In genomic region chr13:74167057-74167413, GRCm38 (mm10) we compare ENCODE assay signal across 8 mouse cellular contexts. TPM values are rescaled to one million over a fixed set of nuclear protein-coding genes. Genes with fewer than 3 reads are reported as not detected.
DNase-seq lines count a peak whose midpoint lies in the region; ATAC-seq lines count a peak whose summit lies in the region.

No protein-coding gene starts in this region.

- H3K27ac ChIP-seq in heart, embryonic 11.5 days (ENCODE audit: low read depth, low read length), result no peak overlapping the region
- H3K27ac ChIP-seq in liver, embryonic 11.5 days (ENCODE audit: low read depth, low read length), result no peak overlapping the region
- H3K27ac ChIP-seq in stomach, embryonic 14.5 days (ENCODE audit: low read length), result no peak overlapping the region

- H3K4me3 ChIP-seq in heart, embryonic 11.5 days (ENCODE audit: low read depth, low read length), result peak overlapping the region; percentile 57
- H3K4me3 ChIP-seq in liver, embryonic 11.5 days (ENCODE audit: low read depth, low read length), result peak overlapping the region; percentile 54
- H3K4me3 ChIP-seq in stomach, embryonic 14.5 days (ENCODE audit: low read depth, low read length), result peak overlapping the region; percentile 44

- WGBS in heart, embryonic 11.5 days (ENCODE audit: insufficient replicate concordance), result 14% methylated on average over 9 of the region's 9 CpGs
- 16% methylated on average over 9 of the region's 9 CpGs for WGBS in liver, embryonic 11.5 days
- 14% methylated on average over 9 of the region's 9 CpGs for WGBS in stomach, embryonic 14.5 days

- ATAC-seq in heart, embryonic 11.5 days (replicated peaks; ENCODE audit: insufficient number of reproducible peaks, low FRiP score, low TSS enrichment), result 0 out of 2 replicates have a peak, but pooled peaks have one; percentile 23
- peak; percentile 46 for ATAC-seq in liver, embryonic 11.5 days (replicated peaks; ENCODE audit: low FRiP score)
- ATAC-seq in stomach, embryonic 14.5 days (ENCODE audit: insufficient number of reproducible peaks, insufficient read depth, low FRiP score, low read depth), result no peak; the same call in 1 of the 2 replicates

- H3K27me3 ChIP-seq in heart, embryonic 11.5 days (ENCODE audit: control insufficient read depth, insufficient read depth, low read length), result no peaks in the 10 kb centered on the region
- H3K27me3 ChIP-seq in liver, embryonic 11.5 days (replicated peaks; ENCODE audit: control insufficient read depth, insufficient read depth, low read length), result no peaks in the 10 kb centered on the region; the same call in 1 of the 2 replicates
- H3K27me3 ChIP-seq in stomach, embryonic 14.5 days (ENCODE audit: control insufficient read depth, insufficient read depth, low read length), result no peaks in the 10 kb centered on the region

- no peaks in the 10 kb centered on the region for H3K9me3 ChIP-seq in heart, embryonic 11.5 days (replicated peaks; ENCODE audit: control insufficient read depth, low read length)
- H3K9me3 ChIP-seq in liver, embryonic 11.5 days (ENCODE audit: control insufficient read depth, low read length), result no peaks in the 10 kb centered on the region
- no peaks in the 10 kb centered on the region for H3K9me3 ChIP-seq in stomach, embryonic 14.5 days (ENCODE audit: control insufficient read depth, low read depth, low read length)

- H3K36me3 ChIP-seq in heart, embryonic 11.5 days (ENCODE audit: control insufficient read depth, insufficient read depth, low read length), result peaks cover 7% of the 10 kb centered on the region
- no peaks in the 10 kb centered on the region; the same call in 1 of the 2 replicates for H3K36me3 ChIP-seq in liver, embryonic 11.5 days (ENCODE audit: control insufficient read depth, insufficient read depth, low read length)
- peaks cover 8% of the 10 kb centered on the region; the same call in 1 of the 2 replicates for H3K36me3 ChIP-seq in stomach, embryonic 14.5 days (ENCODE audit: control insufficient read depth, insufficient read depth, low read length)

- peak overlapping the region; percentile 81 for H3K4me2 ChIP-seq in heart, embryonic 11.5 days
- H3K4me2 ChIP-seq in liver, embryonic 11.5 days, result peak overlapping the region; percentile 80
- peak overlapping the region; percentile 37 for H3K4me2 ChIP-seq in stomach, embryonic 14.5 days (replicated peaks; ENCODE audit: low read depth, low read length)

- peak; percentile 4 for DNase-seq in thymus, postnatal 25 days
- no peak for DNase-seq in thymus, postnatal 36 days
- no peak for DNase-seq in liver, embryonic 11.5 days (ENCODE audit: low spot score)
- no peak for DNase-seq in urinary bladder, postnatal 25 days (ENCODE audit: low spot score)
- DNase-seq in gastrocnemius, postnatal 36 days, result no peak
- no peak for DNase-seq in right cerebral cortex, postnatal 36 days (ENCODE audit: low spot score in 2 of 2)

- peak overlapping the region; percentile 70 for H3K9ac ChIP-seq in heart, embryonic 11.5 days (ENCODE audit: low read depth, low read length)
- H3K9ac ChIP-seq in liver, embryonic 11.5 days (ENCODE audit: low read depth, low read length), result peak overlapping the region; percentile 60
- no peak overlapping the region for H3K9ac ChIP-seq in stomach, embryonic 14.5 days (replicated peaks; ENCODE audit: low read depth, low read length)

- H3K4me1 ChIP-seq in heart, embryonic 11.5 days (ENCODE audit: control insufficient read depth, insufficient read depth, low read length), result peaks cover 7% of the 10 kb centered on the region; the same call in 1 of the 2 replicates
- peaks cover 4% of the 10 kb centered on the region for H3K4me1 ChIP-seq in liver, embryonic 11.5 days (replicated peaks; ENCODE audit: control insufficient read depth, insufficient read depth, low read length)
- 0 out of 2 replicates have a peak, but pooled peaks cover 4% of the 10 kb centered on the region for H3K4me1 ChIP-seq in stomach, embryonic 14.5 days (ENCODE audit: control insufficient read depth, insufficient read depth, low read length)

- intact Hi-C loops in gastrocnemius, postnatal 36 days (cut with DNase I), result no loop called here

RNA-seq across cellular contexts. Expression of gene Exoc3, which starts 41.5 kb away (rescaled TPM):
- 58.0 and 64.4 TPM in 2 replicates for polyA plus RNA-seq in heart, embryonic 11.5 days (2014; fragmentation: Nextera tagmentation; extraction: Ambion mirVana)
- 50.2 and 55.9 TPM in 2 replicates for polyA plus RNA-seq in liver, embryonic 11.5 days (2014; fragmentation: Nextera tagmentation; extraction: Ambion mirVana)
- polyA plus RNA-seq in stomach, embryonic 14.5 days (2014; fragmentation: Nextera tagmentation; extraction: Ambion mirVana), result 82.1 and 86.8 TPM in 2 replicates
- total RNA-seq in gastrocnemius, postnatal 36 days (2021), result 10 to 100 TPM; 27.7 to 29.6 TPM

RNA-seq across cellular contexts. Expression of gene Slc9a3, which starts 45.8 kb away (rescaled TPM):
- polyA plus RNA-seq in heart, embryonic 11.5 days (2014; fragmentation: Nextera tagmentation; extraction: Ambion mirVana), result not detected in 2 replicates
- polyA plus RNA-seq in liver, embryonic 11.5 days (2014; fragmentation: Nextera tagmentation; extraction: Ambion mirVana), result not detected in 2 replicates
- not detected in 2 replicates for polyA plus RNA-seq in stomach, embryonic 14.5 days (2014; fragmentation: Nextera tagmentation; extraction: Ambion mirVana)
- under 1 TPM; 0.54 to 0.56 TPM for total RNA-seq in gastrocnemius, postnatal 36 days (2021)
